Mouse (Mus musculus) retina, postnatal 7 days (tissue): Measurements from ENCODE around the gene Vipas39.

ENCODE experiments used
- DNase-seq: peaks from one replicate; pipeline ENCODE4 v3.0.0-alpha.2; 2012; ENCODE audit warnings: low read depth, low spot score

Vipas39 gene

GRCm38 (mm10) chr12:87198792-87199191, 67.3 kb downstream of the Vipas39 start:
- DNase-seq: no peak

GRCm38 (mm10) chr12:87196310-87196709, 69.7 kb downstream of the Vipas39 start:
- no peak for DNase-seq

GRCm38 (mm10) chr12:87195069-87195468, 71.0 kb downstream of the Vipas39 start:
- DNase-seq: no peak

- DNase-seq: no peak
Observed at GRCm38 (mm10) chr12:87193008-87193407, 73.0 kb downstream of the Vipas39 start.
